Mouse (Mus musculus): ENCODE results near the gene Psmd1. TPM values are rescaled to one million over a fixed set of nuclear protein-coding genes. Genes with fewer than 3 reads are reported as not detected.
"Not testable (repeated sequence)": the region's sequence is repeated elsewhere in the genome, so short reads cannot be mapped to it uniquely, and the experiment has no call there.

Psmd1 gene
- 191 and 196 TPM in 2 replicates for polyA plus RNA-seq (2015; fragmentation: Nextera tagmentation; extraction: Ambion mirVana)

- no peaks in the 10 kb centered on the region for H3K27me3 ChIP-seq (replicated peaks; ENCODE audit: control insufficient read depth, insufficient read depth, low read length)
- H3K4me3 ChIP-seq (replicated peaks; ENCODE audit: low read length), result peak within 1 kb of the TSS; percentile 87
- peak within 1 kb of the TSS; percentile 90 for H3K9ac ChIP-seq (replicated peaks; ENCODE audit: low read depth, low read length)
- peak; percentile 95 for ATAC-seq
- H3K27ac ChIP-seq (ENCODE audit: low read length), result peak within 1 kb of the TSS; percentile 64
- under 1% methylated on average over 47 of the region's 47 CpGs for WGBS
- H3K36me3 ChIP-seq (ENCODE audit: control insufficient read depth, insufficient read depth), result no peaks in the 10 kb centered on the region
- no peaks in the 10 kb centered on the region for H3K9me3 ChIP-seq (ENCODE audit: control insufficient read depth, low read length)
- H3K4me2 ChIP-seq (ENCODE audit: low read length), result peak within 1 kb of the TSS; percentile 95
- H3K4me1 ChIP-seq (replicated peaks; ENCODE audit: control insufficient read depth, insufficient read depth, low read length), result peaks cover 14% of the 10 kb centered on the region
These were observed at the start of gene Psmd1 for GRCm38 (mm10) chr1:86064271-86064991. Gene Psmd1 (plus strand): TSS chr1:86064387.

- H3K4me2 ChIP-seq (ENCODE audit: low read length); H3K9ac ChIP-seq (replicated peaks; ENCODE audit: low read depth, low read length); H3K9me3 ChIP-seq (ENCODE audit: control insufficient read depth, low read length); H3K27ac ChIP-seq (ENCODE audit: low read length); H3K27me3 ChIP-seq (replicated peaks; ENCODE audit: control insufficient read depth, insufficient read depth, low read length); H3K36me3 ChIP-seq (ENCODE audit: control insufficient read depth, insufficient read depth); H3K4me1 ChIP-seq (replicated peaks; ENCODE audit: control insufficient read depth, insufficient read depth, low read length); H3K4me3 ChIP-seq (replicated peaks; ENCODE audit: low read length): not testable (repeated sequence)
- 95% methylated on average over 9 of the region's 9 CpGs for whole genome bisulfite sequencing
- ATAC-seq, result peak; percentile 45; the same call in 1 of the 2 replicates
These were observed 48.4 kb upstream of the Psmd1 start for GRCm38 (mm10) chr1:86015758-86016157.

- H3K4me1 ChIP-seq (replicated peaks; ENCODE audit: control insufficient read depth, insufficient read depth, low read length), result peaks cover 7% of the 10 kb centered on the region; the same call in 1 of the 2 replicates
- H3K4me3 ChIP-seq (replicated peaks; ENCODE audit: low read length), result no peak within 1 kb of the TSS
- no peak for ATAC-seq
- no peak within 1 kb of the TSS for H3K27ac ChIP-seq (ENCODE audit: low read length)
- H3K36me3 ChIP-seq (ENCODE audit: control insufficient read depth, insufficient read depth), result no peaks in the 10 kb centered on the region
- H3K4me2 ChIP-seq (ENCODE audit: low read length), result no peak within 1 kb of the TSS
- H3K9ac ChIP-seq (replicated peaks; ENCODE audit: low read depth, low read length), result no peak within 1 kb of the TSS
- 92% methylated on average over 8 of the region's 8 CpGs for WGBS
- H3K9me3 ChIP-seq (ENCODE audit: control insufficient read depth, low read length), result no peaks in the 10 kb centered on the region
- H3K27me3 ChIP-seq (replicated peaks; ENCODE audit: control insufficient read depth, insufficient read depth, low read length), result no peaks in the 10 kb centered on the region; the same call in 1 of the 2 replicates
These were observed 47.7 kb upstream of the Psmd1 start, which contains the start of gene Spata3 for GRCm38 (mm10) chr1:86016516-86016915. Gene Spata3 (plus strand): TSS chr1:86016816.

- no peaks in the 10 kb centered on the region for H3K9me3 ChIP-seq (ENCODE audit: control insufficient read depth, low read length)
- peaks cover 7% of the 10 kb centered on the region; the same call in 1 of the 2 replicates for H3K4me1 ChIP-seq (replicated peaks; ENCODE audit: control insufficient read depth, insufficient read depth, low read length)
- peak; percentile 88 for ATAC-seq
- 2% methylated on average over 60 of the region's 60 CpGs for WGBS
- H3K4me3 ChIP-seq (replicated peaks; ENCODE audit: low read length), result peak overlapping the region; percentile 50
- H3K9ac ChIP-seq (replicated peaks; ENCODE audit: low read depth, low read length), result peak overlapping the region; percentile 65
- H3K4me2 ChIP-seq (ENCODE audit: low read length), result peak overlapping the region; percentile 88
- H3K27ac ChIP-seq (ENCODE audit: low read length), result no peak overlapping the region
- H3K27me3 ChIP-seq (replicated peaks; ENCODE audit: control insufficient read depth, insufficient read depth, low read length), result no peaks in the 10 kb centered on the region; the same call in 1 of the 2 replicates
- no peaks in the 10 kb centered on the region for H3K36me3 ChIP-seq (ENCODE audit: control insufficient read depth, insufficient read depth)
These were observed 45.7 kb upstream of the Psmd1 start for GRCm38 (mm10) chr1:86018235-86019055.

- 67% methylated on average over 11 of the region's 11 CpGs for WGBS
- no peak overlapping the region for H3K9ac ChIP-seq (replicated peaks; ENCODE audit: low read depth, low read length)
- no peak overlapping the region for H3K4me2 ChIP-seq (ENCODE audit: low read length)
- no peaks in the 10 kb centered on the region for H3K36me3 ChIP-seq (ENCODE audit: control insufficient read depth, insufficient read depth)
- ATAC-seq, result no peak
- H3K27me3 ChIP-seq (replicated peaks; ENCODE audit: control insufficient read depth, insufficient read depth, low read length), result no peaks in the 10 kb centered on the region; the same call in 1 of the 2 replicates
- peaks cover 7% of the 10 kb centered on the region; the same call in 1 of the 2 replicates for H3K4me1 ChIP-seq (replicated peaks; ENCODE audit: control insufficient read depth, insufficient read depth, low read length)
- no peaks in the 10 kb centered on the region for H3K9me3 ChIP-seq (ENCODE audit: control insufficient read depth, low read length)
- H3K4me3 ChIP-seq (replicated peaks; ENCODE audit: low read length), result no peak overlapping the region
- no peak overlapping the region for H3K27ac ChIP-seq (ENCODE audit: low read length)
These were observed 42.7 kb upstream of the Psmd1 start for GRCm38 (mm10) chr1:86021365-86021989.

- Histone ChIP-seq H3K9ac (replicated peaks; ENCODE audit: low read depth, low read length) (no peak overlapping the region), H3K4me1 (replicated peaks; ENCODE audit: control insufficient read depth, insufficient read depth, low read length) (peaks cover 8% of the 10 kb centered on the region), H3K36me3 (ENCODE audit: control insufficient read depth, insufficient read depth) (no peaks in the 10 kb centered on the region), H3K27me3 (replicated peaks; ENCODE audit: control insufficient read depth, insufficient read depth, low read length) (no peaks in the 10 kb centered on the region), H3K27ac (ENCODE audit: low read length) (peak overlapping the region; percentile 76), H3K9me3 (ENCODE audit: control insufficient read depth, low read length) (no peaks in the 10 kb centered on the region), H3K4me2 (ENCODE audit: low read length) (no peak overlapping the region), H3K4me3 (replicated peaks; ENCODE audit: low read length) (no peak overlapping the region)
- ATAC-seq, result peak; percentile 95
- WGBS, result 8% methylated on average over 11 of the region's 11 CpGs
These were observed 31.8 kb upstream of the Psmd1 start for GRCm38 (mm10) chr1:86032273-86032987.

GRCm38 (mm10) chr1:86038191-86038951, 25.8 kb upstream of the Psmd1 start:
- no peak for ATAC-seq
- no peak overlapping the region for H3K4me3 ChIP-seq (replicated peaks; ENCODE audit: low read length)

GRCm38 (mm10) chr1:86040131-86040530, 24.1 kb upstream of the Psmd1 start:
- H3K36me3 ChIP-seq (ENCODE audit: control insufficient read depth, insufficient read depth), result no peaks in the 10 kb centered on the region
- H3K27ac ChIP-seq (ENCODE audit: low read length), result no peak overlapping the region
- H3K4me2 ChIP-seq (ENCODE audit: low read length), result no peak overlapping the region
- H3K4me3 ChIP-seq (replicated peaks; ENCODE audit: low read length), result no peak overlapping the region
- H3K27me3 ChIP-seq (replicated peaks; ENCODE audit: control insufficient read depth, insufficient read depth, low read length), result peaks cover 9% of the 10 kb centered on the region
- no peak overlapping the region for H3K9ac ChIP-seq (replicated peaks; ENCODE audit: low read depth, low read length)
- H3K4me1 ChIP-seq (replicated peaks; ENCODE audit: control insufficient read depth, insufficient read depth, low read length), result no peaks in the 10 kb centered on the region
- no peak for ATAC-seq
- WGBS, result 48% methylated on average over 4 of the region's 4 CpGs
- H3K9me3 ChIP-seq (ENCODE audit: control insufficient read depth, low read length), result peaks cover 4% of the 10 kb centered on the region; the same call in 1 of the 2 replicates

More at GRCm38 (mm10) chr1:86038191-86038951, 25.8 kb upstream of the Psmd1 start:
- Histone ChIP-seq H3K27me3 (replicated peaks; ENCODE audit: control insufficient read depth, insufficient read depth, low read length) (no peaks in the 10 kb centered on the region), H3K4me2 (ENCODE audit: low read length) (no peak overlapping the region), H3K4me1 (replicated peaks; ENCODE audit: control insufficient read depth, insufficient read depth, low read length) (no peaks in the 10 kb centered on the region), H3K9me3 (ENCODE audit: control insufficient read depth, low read length) (peaks cover 4% of the 10 kb centered on the region; the same call in 1 of the 2 replicates), H3K27ac (ENCODE audit: low read length) (no peak overlapping the region), H3K9ac (replicated peaks; ENCODE audit: low read depth, low read length) (no peak overlapping the region), H3K36me3 (ENCODE audit: control insufficient read depth, insufficient read depth) (no peaks in the 10 kb centered on the region)
- WGBS, result 83% methylated on average over 3 of the region's 3 CpGs
